Mouse (Mus musculus): Measurements from ENCODE around the gene Cc2d1b.

Gene Cc2d1b

GRCm38 (mm10) chr4:108635101-108635500, 15.4 kb downstream of the Cc2d1b start:
- in situ Hi-C loops (cut with MboI; ENCODE audit: unreplicated experiment in 2 of 2), result loop anchor here in 1 of 2 experiments (5.0 kb wide), 1 partner anchor 298 kb away; no protein-coding TSS in a partner anchor

- in situ Hi-C loops (cut with MboI; ENCODE audit: unreplicated experiment in 2 of 2), result loop anchor here in 1 of 2 experiments (5.0 kb wide), 1 partner anchor 300 kb away; no protein-coding TSS in a partner anchor
Observed at GRCm38 (mm10) chr4:108637721-108638120, 18.0 kb downstream of the Cc2d1b start.

DNA sequence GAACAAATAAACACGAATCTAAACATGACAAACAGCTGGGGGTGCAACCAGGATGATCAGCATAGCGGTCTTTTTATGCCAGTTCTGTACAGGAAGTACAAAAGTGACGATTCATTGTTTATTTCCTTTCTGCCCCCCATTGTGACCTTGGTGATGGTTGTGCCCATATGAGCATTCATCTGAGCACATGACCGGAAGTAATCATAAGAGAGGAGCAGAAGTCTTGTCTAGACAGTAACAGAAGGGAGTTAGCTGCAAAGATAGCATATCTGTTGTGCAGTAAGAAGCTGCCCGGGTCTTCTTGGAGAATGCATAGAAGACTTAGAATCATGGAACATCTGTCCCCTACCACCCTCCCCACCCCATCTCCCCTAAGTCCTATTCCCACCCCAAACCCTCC, 19.0 kb downstream of the Cc2d1b start:
- in situ Hi-C loops (cut with MboI; ENCODE audit: unreplicated experiment in 2 of 2), result loop anchor here in 1 of 2 experiments (5.0 kb wide), 1 partner anchor 301 kb away; no protein-coding TSS in a partner anchor

- in situ Hi-C loops (cut with MboI; ENCODE audit: unreplicated experiment in 2 of 2), result no loop called here
Observed at GRCm38 (mm10) chr4:108664407-108664806, 44.7 kb downstream of the Cc2d1b start.

All from v-Abl transformed pro-B cells (cell line).